Mouse (Mus musculus): ENCODE measurements around the gene Scn8a.

GRCm38 (mm10) chr15:101051869-101052268 is 182.2 kb downstream of the Scn8a start:
- TF ChIP-seq EP300 (IDR thresholded peaks at IDR 0.05; ENCODE audit: low read depth) = no peak
- no peak for TF ChIP-seq CTCF (IDR thresholded peaks at IDR 0.05; ENCODE audit: low read depth)
